Mouse (Mus musculus) heart, adult 9 months (tissue): ENCODE results near the gene Pagr1b.
A peak's percentile ranks its signal among the peaks of the same experiment; 100 is the strongest.

Experiments used
- DNase-seq, 2 experiments: peaks; one replicate each; pipeline ENCODE4 v3.0.0; 2022; ENCODE audit warnings: low spot score in 2 of 2

Pagr1b gene

GRCm38 (mm10) chr7:127016481-127016485, at the start of gene Pagr1b:
Gene Pagr1b, minus strand, starts transcription at chr7:127016484.
- DNase-seq = no peak

GRCm38 (mm10) chr7:127065538-127065937, 49.3 kb upstream of the Pagr1b start:
- DNase-seq = no peak

GRCm38 (mm10) chr7:127055026-127055585, 38.8 kb upstream of the Pagr1b start:
- no peak for DNase-seq

DNA sequence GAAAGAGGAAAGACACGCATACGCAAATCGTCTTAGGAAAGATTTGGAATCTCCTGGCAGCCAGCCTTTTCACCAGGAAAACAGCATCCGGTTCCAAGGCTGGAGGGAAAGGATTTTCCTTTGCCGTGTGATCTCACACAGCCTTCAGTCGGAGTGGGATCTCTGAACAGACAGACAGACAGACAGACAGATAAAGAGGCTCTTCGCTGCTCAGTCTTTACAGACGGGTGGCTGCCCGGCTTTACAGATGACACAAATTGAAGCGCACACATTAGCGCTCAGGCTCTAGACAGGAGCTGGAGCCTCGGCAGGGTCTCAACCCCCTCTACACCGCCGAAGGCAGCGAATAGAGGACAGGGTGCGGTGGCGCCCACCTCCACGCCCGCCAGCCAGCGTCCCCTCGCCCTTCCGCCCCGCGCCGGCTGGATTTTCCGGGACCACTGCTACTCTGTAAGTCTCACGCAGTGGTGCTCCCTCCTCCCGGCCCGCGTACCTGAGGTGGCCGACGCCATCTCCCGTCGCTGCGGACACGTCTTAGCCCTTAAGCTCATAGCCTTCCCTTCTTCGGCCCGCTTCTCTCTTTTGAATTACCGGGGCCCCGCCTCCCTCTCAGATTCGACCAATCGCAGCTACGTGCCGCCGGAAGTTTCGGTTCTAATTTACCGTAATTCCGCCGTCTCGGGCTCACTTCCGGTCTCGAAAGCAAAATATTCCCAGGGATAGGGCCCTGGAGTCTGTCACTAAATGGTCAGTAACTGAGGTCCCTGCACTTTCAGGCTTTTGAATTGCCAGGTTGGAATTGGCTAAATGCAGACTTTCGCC, 25.8 kb upstream of the Pagr1b start, which contains the start of gene Kif22:
Gene Kif22, minus strand, starts transcription at position 621 of the 822 bp plus-strand sequence.
- peak; percentile 86 to 90 for DNase-seq

DNA sequence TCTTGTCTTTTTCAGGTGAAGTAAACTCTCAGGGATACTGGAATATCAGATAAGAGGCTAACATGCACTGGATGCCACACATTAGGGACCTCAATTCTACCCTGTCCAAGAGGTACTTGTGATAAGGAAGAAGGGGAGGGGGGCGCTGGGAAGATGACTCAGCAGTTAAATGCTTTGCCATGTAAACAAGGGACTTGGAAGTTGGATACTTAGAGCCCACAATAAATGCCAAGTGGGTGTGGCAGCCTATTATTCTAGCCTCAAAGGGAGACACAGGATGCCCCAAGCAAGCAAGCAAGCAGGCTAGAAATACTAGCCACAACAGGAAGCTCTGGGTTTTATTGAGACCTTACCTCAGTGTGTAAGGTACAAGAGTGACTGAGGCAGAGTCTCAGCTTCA, 15.0 kb upstream of the Pagr1b start:
- no peak for DNase-seq

DNA sequence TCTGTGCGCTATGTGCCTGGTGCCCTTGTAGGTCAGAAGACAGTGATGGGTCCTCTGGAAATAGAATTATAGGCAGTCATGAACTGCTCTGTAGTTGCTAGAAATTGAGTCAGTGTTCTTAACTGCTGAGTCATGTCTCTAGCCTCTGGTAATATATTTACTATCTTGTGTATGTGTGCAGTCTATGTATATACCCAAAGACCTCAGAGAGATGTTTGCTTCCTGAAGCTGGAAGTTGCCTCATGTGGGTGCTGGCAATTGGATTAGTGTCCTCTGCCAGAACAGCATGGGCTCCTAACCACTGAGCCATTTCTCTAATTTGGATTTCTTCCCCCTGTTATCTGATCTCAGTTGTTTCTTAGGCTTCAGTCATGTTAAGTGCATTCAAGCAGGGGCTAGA, 13.9 kb upstream of the Pagr1b start:
- no peak for DNase-seq

DNA sequence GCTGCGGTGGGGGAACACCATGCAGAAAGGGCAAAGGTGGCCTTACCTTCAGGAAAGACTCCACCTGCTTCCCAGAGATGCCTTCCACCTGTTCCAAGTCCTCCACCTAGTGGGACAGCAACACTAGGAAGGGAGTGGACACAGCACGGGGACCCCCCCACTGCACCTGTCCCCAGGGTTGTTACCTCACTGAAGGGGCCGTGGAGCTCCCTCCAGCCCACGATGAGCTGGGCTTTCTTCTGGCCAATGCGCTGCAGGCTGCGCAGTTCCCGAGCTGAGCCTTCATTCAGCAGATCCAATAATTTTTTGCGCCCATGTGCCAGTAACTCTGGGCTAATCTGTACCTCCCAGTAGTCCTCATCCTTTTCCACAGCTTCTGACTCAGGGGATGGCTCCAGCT, 11.6 kb upstream of the Pagr1b start:
- no peak for DNase-seq

DNA sequence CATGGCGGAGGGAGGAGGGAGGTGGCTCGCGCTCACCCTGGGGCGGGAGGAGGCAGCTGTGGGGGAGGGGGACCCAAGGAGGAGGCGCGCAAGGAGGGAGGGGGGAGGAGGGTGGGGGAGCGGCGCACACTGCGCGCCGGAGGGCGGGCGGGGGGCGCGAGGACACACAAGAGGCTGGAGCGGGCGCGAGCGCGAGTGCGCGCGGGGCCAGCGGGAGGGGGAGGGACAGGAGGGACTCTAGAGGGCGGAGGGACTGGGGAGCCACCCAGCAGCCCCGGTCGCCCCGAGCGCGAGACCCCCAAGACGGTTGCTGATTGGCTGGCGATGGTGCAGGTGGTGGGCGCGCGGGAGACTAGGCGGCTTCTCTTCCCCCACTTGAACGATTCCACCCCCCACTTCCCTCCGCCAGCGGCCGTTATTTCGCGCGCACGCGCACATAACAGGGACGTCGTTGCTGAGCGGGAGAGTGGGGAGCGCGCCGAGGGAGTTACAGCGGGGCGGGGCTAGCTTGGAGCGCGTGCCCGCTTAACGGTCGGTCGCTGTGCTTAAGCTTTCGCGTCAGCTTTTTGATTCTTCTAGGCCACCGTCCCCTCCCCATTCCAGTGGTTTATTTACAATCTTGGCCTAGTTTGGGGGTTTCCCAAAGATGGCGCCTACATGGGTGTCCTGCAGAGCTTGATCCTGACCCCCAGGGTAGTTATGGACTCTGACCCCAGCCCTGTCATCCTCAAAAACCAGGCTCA, 10.9 kb upstream of the Pagr1b start, which contains the start of gene Maz:
Gene Maz, minus strand, starts transcription at position 54 of the 743 bp plus-strand sequence.
- DNase-seq = peak; percentile 100

DNA sequence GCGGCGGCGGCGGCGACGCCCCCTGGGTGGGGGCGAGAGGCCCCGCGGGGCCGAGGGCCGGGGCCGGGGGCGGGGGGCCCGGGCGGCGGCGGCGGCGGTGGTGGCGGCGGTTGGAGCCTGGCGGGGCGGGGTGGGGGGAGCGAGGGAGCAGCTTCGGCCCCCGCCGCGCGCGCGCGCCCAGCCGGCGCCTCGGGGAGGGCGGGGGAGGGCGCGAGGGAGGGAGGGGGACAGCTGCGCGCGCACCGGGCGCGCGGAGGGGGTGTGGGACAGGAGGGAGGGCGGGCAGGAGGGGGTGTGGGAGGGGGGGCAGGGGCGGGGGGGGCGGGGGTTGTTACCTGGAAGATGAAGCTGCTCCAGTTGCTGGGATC, 10.3 kb upstream of the Pagr1b start:
- DNase-seq = no peak

DNA sequence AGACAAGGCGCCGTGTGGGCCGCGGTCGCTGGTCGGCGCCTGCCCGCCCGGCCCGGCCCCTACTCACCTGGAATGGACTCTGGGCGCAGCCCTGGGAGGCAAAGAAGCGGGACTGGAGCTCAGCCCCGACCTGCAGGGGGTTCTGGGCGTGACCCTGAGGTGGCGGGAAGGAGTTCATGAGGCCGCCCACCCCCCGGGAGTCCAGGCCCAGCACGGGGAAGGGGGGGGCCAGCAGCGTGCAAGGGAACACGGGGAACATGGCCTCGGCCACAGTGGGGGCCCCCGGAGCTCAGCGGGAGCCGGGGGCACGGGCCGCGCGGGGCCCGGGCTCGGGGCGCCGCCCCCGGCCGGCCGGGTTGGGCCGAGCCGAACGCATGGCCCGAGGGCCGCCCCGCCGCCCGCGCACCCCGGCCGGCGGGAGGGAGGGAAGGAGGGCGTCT, 9.9 kb upstream of the Pagr1b start:
- peak; percentile 71 for DNase-seq

DNA sequence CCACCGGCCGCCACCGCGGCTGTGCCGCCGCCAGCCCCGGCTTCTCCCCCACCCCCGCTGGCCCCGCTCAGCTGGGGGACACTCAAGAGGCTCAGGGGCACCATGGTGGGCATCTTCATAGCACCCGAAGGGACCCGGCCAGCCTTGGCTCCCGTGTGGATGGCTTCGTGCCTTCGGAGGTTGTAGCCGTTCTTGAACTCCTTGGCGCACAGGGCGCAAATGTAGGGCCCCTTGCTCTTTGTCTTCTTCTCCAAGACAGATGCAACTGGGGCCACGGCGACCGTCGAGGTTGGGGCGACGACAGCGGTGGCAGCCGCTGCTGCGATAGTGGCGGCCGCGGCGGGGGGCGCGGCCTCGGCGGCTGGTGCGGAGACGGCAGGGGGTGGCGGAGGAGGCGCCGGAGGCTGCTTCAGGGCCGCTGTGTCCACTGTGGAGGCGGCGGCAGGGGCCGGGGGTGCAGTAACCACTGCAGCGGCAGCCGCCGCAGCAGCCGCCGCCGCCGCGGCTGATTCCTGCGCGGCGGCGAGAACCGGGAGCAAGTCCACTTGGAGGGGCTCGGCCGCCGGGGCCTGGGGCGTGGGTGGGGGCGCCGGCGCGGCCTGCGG, 9.4 kb upstream of the Pagr1b start:
- DNase-seq = no peak

DNA sequence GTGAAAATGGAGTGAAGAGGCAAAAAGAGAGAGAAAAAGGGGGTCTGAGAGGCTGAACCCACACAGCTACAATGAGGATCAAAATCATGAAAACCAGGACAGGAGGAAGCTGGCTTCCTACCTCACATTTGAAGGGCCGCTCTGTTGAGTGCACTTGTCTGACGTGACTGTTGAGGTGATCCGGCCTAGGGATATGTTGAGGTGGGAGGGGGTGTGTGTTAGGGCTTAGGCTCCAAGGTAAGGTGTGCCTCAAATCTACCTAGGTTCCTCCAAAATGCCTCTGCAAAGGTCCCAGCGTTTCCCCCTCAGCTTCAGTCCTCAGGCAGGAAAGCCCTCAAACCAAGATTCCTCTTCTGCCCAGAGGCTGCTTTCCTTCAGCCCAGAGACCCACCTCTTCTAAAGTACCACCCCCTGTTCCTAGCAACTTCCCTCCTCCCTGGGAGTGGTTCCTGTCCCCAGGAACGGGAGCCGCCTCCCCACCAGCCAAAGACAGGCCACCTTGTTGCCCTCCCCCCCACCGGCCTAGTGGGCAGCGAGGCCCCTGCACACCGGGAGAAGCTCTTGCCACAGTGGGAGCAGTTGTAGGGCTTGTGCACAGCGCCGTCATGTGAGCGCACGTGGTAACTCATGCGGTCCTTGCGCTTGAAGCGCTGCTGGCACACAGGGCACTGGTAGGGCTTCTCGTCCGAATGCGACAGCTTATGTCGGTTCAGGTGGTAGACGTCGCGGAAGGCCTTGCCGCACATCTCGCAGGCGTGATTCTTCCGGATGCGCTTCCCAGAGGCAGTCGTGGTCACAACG, 8.7 kb upstream of the Pagr1b start:
- DNase-seq = peak; percentile 82 to 83

- DNase-seq = no peak
Observed at GRCm38 (mm10) chr7:127023896-127024690, 7.8 kb upstream of the Pagr1b start.

- DNase-seq = peak in 1 of 2 experiments; percentile 15
Observed at GRCm38 (mm10) chr7:127023272-127023691, 7.0 kb upstream of the Pagr1b start.

GRCm38 (mm10) chr7:127022528-127023271, 6.4 kb upstream of the Pagr1b start:
- no peak for DNase-seq

GRCm38 (mm10) chr7:127021563-127022527, 5.6 kb upstream of the Pagr1b start:
- no peak for DNase-seq

- peak in 1 of 2 experiments; percentile 44 for DNase-seq
Observed at GRCm38 (mm10) chr7:127020901-127021562, 4.7 kb upstream of the Pagr1b start, which contains the start of the genes Gm42742 and Prrt2. Gene Gm42742, minus strand, starts transcription at chr7:127021097. Gene Prrt2, minus strand, starts transcription at chr7:127021211.

DNA sequence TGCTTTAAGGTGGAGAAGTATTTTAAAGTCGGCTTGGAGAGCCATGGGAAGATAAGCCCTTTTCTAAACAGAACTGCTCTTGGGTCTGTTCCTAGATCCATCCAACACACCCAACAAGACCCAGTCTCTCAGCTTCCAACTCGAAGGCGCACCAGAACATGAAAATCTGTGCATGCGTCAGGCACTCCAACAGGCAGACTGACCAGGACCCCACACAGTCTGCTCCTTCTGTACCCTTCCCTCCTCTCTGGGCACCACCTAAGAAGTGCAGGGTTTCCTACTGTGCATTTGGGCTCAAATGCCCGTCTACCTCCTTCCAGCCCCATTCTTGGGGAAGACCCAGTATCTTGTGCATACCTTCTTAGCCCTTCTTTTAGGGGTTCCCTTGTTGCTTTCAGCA, 4.2 kb upstream of the Pagr1b start:
- DNase-seq = peak in 1 of 2 experiments; percentile 12

DNA sequence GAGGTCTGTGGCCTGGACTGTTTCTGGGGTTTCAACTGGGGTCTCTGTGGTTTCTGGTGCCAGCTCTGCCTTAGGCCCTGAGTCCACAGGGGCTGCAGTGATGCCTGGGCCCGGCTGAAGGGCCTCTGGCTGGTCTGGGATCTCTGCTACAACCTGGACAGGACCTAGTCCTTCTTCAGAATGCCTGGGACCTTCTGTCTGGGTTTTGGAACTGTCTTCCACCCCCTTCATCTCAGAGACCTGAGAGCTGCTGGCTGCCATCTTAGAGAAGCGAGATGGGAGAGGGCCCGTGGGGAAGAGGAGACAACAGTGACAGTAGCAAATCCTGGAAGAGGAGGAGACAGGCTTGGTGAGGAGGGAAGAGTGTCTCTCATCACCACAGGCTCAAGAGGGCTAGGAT, 3.7 kb upstream of the Pagr1b start:
- DNase-seq = no peak
